Mouse (Mus musculus) inflammation-experienced regulatory T-cells, adult 6 months (primary cell): Measurements from ENCODE around the gene Ucp1. TPM values are rescaled to one million over a fixed set of nuclear protein-coding genes. Genes with fewer than 3 reads are reported as not detected.
"Not testable (repeated sequence)": the region's sequence is repeated elsewhere in the genome, so short reads cannot be mapped to it uniquely, and the experiment has no call there.

Experiments
- ATAC-seq: one replicate; pipeline ENCODE4 v1.8.0; 2017
- polyA plus RNA-seq, 3 experiments: library from polyadenylated mRNA; unstranded; fragments of 100-300 nt; shearing (Covaris generic); gene quantifications; one replicate each; pipeline ENCODE4 v1.2.1; 2017

Ucp1 gene
- polyA plus RNA-seq, result not detected

DNA sequence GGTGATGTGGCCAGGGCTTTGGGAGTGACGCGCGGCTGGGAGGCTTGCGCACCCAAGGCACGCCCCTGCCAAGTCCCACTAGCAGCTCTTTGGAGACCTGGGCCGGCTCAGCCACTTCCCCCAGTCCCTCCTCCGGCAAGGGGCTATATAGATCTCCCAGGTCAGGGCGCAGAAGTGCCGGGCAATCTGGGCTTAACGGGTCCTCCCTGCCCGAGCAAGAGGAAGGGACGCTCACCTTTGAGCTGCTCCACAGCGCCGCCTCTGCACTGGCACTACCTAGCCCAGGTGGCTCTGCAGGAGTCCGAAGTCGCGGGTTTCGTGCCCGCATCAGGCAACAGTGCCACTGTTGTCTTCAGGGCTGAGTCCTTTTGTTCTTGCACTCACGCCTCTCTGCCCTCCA lies at the start of gene Ucp1:
TSS of gene Ucp1 (plus strand) at position 177 of the 400 bp plus-strand sequence.
- ATAC-seq, result no peak

DNA sequence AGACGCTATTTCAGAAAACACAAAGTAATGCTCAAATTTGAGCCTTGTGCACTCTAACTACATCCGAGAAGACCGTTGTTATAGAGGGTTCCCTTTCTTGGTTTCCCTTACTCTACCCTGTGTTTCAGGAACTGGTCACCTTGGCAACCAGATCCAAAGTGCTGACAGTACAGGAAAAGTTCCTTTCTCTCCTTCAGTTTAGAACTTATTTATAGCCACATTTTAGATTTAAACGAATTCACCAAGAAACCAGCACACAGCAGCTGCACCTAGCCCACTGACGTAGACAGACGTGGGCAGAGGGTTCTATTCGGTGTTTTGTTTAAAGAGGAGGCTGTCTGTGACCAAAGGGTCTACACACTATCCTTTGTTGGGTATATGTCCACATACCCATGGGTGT lies 46.0 kb upstream of the Ucp1 start:
- no peak for ATAC-seq

DNA sequence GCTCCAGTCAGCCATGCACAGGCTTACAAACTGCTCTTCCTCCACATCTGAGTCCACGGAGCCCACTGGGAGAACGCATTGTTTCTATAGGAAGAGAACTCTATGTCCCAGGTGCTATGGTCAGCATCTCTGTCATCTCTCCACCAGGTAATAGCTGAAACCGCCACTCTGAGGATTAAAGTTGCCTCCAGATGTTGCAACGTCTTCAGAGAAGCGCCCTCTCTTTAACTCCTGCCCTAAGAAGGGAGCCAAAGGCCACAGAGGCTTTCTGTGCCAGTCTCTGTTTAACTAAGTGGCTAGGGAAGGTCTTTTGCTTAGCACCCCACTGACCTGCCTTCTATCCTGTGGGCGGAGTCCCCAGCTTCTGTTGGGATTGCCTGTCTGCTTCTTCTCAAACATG lies 39.3 kb upstream of the Ucp1 start:
- no peak for ATAC-seq

DNA sequence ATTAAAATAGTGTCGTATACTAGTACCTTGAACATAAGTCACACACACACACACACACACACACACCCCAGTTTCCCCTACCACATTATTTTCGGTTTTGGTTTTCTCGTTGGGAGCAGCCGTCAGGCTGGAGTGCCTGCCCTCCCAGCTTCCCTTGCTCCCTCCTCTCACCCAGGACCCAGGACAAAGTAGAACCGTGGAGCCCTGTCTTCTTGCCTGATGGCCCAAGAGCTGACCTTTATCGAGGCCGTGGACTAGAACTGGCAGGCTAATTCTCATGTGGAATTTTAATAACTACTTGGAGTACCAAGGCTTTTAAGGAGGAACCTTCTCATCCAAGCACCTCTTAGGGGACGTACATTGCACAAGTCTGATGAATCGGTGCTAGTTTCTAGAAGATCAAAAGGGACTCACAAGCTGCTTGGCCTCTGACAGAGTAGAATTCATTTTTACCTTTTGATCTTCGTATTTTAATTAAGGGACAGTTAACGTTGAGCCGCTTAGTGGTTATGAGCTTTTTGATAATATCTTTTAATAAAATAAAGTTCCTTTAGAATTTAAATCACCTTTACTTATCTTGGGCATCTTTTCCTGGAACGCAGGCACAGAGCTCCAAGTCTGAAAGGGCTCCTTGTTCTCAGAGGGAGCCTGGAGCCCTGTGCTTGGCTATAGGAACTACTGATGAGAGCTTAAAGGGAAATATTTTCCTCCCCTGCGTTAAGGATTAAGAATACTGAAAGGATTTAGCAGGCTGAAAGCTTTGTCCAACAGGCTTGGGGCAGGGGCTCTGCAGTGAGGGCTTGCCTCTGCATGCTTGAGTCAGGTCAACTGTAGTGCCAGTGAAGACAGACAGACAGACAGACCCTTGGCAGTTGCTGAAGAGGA lies 38.5 kb upstream of the Ucp1 start:
- no peak for ATAC-seq

DNA sequence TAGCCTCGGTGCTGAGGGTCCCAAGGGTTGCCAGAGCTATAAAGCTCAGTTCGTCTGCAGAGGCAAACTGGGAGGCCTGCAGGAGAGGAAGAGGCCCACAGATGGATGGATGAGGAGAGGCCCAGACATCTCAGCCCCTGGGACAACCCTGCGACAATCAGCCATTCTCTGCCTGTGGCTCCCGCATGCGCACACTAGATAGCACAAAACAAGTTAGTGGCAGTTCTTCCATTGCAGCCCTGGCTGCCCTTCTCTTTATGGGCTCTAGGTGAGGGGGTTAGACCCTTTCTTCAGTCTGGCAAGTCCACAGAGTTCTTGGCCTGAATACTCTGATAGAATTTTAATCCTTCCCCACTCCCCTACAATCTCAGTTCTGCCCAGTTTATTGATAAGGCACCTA lies 37.4 kb upstream of the Ucp1 start:
- no peak for ATAC-seq

DNA sequence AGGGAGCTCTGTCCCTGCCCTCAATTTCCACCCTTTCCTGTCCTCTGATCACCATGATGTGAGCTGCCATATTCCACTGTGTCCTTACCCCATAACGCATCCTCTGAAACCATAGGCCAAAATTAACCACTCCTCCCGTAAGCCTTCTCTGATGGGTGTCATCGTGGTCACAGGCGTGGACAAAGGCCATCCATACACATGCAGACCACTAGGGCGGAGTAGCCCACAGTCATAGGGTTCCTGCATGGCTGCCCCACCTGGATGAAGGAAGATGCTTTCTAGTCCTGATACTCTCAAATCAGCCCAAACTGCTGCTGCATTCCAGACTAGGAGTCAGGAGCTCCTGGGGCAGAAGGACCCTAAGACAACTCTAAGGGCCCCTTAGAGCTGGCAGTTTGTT lies 32.5 kb upstream of the Ucp1 start:
- ATAC-seq, result no peak

DNA sequence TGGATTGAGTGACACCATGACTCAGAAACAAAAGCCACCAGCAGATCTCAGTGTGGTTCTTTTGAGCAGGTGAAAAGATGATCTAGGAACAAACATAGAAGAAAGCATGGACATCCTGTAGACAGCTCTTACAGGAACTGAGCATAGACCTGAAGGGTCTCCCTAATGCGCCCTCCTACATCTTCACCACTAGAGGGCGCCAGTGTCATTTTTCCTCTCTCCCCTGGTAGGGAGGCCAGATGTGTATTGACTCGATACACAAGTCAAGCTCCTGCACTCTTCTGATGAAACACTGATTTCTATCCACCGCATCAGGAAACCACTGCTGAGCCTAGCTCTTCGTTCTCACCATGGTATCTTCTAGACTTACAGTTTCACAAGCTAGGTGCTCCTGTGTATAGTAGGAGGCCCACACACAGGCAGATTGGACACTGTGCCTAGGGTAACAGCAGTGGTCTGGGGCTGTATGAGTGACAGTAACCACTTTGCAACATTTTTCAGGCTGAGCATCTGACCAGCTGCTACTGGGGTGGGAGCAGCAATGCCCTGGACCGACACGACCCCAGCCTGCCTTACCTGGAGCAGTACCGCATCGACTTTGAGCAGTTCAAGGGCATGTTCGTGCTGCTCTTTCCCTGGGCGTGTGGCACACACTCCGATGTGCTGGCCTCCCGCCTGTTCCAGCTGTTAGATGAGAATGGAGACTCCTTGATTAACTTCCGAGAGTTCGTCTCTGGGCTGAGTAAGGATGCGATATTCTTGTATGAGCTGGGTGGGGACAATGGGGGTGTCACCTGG lies 29.5 kb upstream of the Ucp1 start:
- ATAC-seq, result no peak

DNA sequence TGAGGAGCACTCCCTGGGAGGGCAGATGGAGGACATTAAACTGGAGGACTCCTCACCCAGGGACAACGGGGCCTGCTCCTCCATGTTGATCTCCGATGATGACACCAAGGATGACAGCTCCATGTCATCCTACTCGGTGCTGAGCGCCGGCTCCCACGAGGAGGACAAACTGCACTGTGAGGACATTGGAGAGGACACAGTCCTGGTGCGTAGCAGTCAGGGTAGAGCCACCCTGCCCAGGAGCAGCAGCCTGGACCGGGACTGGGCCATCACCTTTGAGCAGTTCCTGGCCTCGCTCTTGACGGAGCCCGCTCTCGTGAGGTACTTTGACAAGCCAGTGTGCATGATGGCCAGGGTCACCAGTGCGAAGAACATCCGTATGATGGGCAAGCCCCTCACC lies 19.0 kb upstream of the Ucp1 start:
- ATAC-seq, result no peak

DNA sequence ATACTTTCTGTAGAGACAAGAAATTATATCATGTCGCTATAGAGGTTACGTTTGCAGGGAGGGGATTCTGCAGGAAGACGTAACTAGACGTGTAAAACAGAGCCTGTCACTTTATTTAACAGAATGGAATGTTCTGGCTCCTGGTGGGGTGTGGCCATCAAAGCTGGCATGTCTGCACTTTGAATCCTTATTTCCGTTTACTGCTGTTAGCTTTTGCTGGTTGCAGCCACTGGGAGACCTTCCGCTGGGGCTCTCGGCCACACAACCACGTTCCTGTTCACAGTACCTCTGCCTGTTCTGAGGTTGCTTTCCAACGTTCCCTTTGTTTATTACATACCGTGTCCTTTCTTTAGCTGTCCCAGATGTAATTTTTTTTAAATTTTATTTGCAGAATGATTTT lies 17.7 kb upstream of the Ucp1 start:
- no peak for ATAC-seq

DNA sequence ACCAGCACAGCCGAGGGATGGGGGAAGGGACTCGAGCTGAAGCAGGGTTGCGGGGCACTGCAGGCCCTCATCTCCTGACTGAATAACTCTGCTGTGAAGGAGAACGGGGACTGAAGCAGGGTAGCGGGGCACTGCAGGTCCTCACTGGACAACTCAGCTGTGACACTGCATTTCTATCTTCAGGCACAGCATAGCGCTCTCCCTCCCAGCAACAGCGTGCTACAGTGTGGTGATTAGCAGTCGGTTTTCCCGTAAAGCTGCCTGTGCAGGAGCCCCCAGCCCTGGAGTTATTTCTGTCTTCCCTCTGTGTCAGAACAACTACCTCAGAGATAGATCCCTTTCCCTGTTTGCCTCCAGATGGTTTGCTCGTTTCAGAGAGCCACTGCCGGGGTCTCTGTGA lies 15.7 kb upstream of the Ucp1 start:
- no peak for ATAC-seq

DNA sequence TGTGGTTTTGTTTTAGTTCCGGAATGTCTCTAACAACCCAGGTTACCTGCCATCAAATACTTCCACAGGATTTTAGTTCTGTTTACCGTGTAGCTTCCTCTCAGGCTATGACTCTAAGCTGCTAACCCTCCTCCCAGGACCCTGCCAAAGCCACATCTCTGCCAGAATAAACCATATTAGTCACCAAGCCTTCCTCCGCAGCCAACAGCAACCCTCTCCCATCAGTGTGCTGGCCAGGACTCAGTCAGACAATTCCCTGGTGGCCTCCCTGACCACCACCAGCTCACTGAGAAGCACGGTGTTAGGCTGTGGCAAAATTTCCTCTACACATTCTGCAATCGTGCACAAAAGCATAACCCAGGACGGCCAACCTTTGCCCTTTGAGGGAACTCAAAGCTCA lies 11.7 kb upstream of the Ucp1 start:
- no peak for ATAC-seq

DNA sequence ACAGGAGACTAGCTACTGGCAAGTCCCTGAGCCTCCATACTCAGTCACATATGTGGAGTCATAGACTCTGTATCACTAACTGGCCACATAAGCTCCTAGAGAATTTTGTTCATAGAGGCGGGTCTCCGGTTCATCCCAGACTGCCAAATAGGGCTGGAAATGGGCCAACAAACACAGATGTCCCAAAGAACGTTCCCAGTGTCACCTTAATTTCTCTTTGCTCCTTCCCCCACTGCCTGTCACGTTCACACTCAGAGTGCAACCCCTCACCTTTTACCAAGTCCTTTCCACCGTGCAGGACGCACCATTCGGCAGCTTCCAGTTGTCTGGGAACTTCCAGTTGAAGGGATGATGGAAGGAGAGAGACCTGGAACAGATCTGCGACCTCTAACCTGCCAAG lies 4.8 kb upstream of the Ucp1 start:
- no peak for ATAC-seq

DNA sequence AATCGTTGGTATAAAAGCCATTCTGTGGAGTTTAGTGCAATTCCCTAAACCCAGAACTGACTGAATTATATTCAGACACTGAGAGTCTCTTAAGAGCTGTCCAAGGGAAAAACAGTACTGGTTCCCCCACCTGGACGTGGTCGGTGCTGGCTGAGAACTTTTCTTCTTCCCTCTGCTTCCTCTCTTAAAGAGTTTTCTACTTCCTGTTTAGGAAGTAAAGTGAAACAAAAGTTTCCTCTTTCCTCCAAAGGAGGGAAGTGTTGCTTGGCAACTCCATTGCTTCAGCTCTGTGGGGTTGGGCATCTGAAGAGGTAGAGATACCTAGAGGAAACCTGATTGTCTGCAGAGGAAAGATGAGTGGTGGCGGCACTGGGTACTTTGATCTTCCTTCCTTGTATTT lies 7.2 kb downstream of the Ucp1 start:
- no peak for ATAC-seq

DNA sequence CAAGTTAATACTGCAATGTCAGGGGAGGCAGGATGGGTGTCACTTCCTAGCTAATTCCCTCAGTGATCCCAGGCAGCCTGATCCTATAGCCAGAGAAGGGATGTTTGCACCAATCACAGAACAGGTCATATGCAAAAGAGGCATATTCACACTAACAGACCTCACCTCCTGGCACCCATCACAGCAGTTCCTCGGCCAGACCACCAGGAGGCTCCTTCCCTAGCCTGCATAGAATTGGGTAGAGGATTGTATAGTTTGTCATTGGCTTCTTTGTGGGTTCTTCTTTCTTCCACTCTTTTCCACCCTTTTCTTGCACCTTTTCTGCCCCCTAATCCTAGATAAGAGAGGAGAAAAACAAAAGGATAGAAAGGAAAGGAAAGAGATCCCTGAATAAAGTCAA lies 10.0 kb downstream of the Ucp1 start:
- no peak for ATAC-seq

DNA sequence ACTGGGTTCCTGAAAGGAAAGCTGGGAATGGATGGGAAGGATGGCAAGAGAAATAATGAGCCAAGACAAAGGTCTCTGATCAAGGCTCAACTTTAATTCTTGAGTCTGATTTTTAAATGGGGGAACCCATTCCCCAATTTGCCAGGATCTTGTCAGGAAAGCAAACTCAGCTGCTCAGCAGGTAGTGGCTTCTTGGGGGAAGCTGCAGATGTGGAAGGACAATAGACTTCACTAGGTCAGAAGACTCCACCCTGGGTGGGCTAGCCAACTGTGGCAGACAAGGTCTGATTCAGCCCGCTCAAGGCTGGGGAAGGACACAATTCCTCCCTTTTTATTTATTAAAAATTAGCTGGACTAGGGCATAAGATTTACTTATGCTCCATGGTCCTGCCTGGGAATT lies 14.8 kb downstream of the Ucp1 start:
- ATAC-seq, result no peak

DNA sequence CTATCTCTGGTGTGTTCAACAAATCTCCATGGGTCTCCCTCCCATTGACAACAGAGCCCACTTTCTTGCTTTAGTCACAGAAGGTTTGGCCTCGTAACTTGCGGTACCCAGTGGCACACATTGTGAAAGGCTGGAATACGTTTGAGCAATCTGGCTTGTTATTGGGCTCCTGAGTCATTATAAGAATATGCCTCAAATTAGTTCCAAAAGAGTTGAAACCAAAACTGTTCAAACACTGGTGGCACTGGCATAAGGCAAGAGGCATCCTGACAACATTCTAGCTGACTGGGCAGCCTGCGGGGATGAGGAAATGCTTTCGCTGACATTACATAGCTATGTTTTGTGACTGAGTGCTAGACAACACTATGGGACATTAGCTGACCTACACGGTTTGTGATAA lies 19.7 kb downstream of the Ucp1 start:
- ATAC-seq, result no peak

DNA sequence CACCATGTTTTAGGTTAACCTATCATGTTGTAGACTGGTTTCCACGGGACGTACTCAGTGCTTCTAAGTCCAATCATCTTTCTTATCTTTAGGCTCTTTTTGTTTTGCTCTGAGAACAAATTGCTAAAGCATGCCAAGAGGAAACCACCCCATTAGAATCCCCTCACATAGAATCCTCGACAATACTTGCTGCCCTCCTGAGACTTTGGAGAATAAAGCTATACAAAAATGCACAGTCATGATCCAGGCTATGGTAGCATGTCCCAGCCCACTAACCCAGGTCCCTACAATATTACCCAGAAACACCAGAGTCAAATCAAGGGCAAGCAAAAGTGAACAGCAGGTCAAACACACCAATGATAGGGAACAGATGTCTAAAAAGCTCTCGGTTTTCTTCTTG lies 24.9 kb downstream of the Ucp1 start:
- ATAC-seq, result not testable (repeated sequence)

DNA sequence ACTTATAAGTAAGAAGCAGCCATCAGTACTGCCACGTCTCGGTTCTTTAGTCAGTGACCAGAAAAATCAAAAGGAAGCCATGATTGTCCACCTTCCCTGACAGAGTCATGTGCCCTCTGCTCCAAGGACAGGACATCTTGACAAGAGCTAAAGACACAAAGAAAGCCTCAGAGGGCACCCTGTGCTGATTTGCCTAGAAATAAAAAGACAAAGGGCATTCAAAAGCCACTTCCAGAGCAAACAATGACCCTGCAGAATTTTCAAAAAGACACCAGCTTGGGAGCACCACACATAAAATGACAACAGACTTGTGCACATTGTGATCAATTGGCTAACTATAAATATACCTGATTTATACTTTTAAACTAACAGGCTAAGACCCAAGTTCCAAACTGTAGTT lies 25.5 kb downstream of the Ucp1 start:
- ATAC-seq, result no peak

DNA sequence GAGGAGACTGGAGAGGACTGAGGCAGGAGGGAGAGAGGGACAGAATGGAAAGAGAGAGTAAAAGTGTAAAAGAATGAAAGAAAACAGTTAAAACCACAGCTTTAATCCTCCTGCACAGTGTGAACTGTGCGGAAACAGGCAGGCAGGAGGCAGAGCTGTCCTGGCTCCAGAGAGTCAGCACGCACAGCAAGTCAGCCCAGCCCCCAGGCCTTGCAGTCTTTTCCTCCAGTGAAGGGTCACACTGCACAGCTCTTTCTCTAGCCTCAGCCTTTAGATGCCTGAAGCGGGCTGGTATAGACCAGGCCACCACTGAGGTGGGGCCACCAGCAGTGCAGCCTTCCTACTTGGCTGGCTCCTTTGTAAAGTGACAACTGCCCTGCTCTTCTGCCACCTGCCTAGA lies 30.4 kb downstream of the Ucp1 start:
- no peak for ATAC-seq

DNA sequence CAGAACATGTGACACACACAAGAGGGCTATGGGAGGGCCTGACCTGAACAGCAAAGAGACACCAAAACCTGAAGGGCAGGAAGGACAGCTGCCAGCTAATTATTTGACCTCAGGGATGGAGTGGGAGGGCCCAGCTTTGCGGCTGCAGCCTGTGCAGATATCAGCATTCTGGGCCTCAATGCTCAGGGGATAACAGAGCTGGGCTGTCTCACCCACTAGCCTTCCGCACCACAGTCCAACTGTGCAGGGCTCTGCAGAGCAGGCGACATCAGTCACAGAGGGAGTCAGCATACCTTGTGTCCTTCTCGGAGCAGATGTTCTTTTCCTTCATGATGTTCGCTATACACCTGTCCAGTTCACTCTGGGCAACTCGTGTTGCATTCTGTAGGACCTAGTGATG lies 32.2 kb downstream of the Ucp1 start:
- ATAC-seq, result no peak

DNA sequence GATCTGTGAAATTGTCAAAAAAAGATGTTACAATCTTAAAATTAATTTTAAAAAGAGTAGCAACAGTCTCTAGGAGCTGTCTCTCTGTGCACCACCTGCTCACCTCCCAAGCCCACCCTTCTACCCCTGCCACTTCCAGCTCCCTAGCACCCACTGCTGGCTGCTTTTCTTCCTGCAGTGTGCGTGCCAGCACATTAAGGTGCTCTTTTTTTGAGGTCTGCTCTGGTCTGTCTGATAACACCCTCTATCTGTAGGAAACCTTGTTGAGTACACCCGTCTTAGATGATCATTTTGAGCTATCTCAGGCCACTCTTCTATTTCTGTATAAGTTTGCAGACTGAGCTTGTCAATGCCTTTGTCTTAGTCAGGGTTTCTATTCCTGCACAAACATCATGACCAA lies 32.9 kb downstream of the Ucp1 start:
- ATAC-seq, result no peak

DNA sequence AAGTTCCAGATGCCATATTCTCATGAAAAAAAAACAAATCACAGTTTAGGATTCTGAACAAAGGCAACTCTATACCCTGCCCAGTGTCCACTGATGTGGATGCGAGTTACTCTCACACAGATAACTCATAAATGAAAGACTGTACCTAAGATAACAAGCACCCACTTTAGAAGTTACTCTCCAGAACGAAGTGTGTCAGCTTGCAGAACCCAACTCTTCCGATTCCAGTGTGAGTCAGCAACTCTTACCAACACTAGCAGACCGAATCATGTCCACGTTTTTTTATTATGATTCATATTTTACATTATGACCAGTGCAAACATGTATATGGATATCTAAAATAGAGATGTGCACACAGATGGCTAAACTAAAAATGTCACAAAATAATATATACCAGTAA lies 37.7 kb downstream of the Ucp1 start:
- no peak for ATAC-seq

DNA sequence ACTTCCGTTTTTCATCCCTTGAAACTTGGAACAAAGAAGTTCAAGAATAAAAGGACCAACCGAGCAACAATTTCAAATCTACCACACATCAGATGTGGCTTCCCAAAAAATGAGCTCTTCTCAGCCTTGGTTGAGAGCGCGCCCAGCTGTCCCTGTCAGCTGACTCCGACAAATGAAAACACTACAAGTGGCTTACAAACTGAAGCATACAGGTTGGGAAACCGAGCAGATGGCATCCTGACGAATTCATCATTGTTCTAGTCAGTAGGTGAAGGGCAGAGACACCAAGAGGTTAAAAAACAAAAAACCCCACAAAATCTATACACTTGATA lies 41.4 kb downstream of the Ucp1 start:
- ATAC-seq, result no peak
